Mouse (Mus musculus) hindbrain, embryonic 12.5 days (tissue): ENCODE results near the gene Btbd9. TPM values are rescaled to one million over a fixed set of nuclear protein-coding genes. Genes with fewer than 3 reads are reported as not detected.
"Not testable (repeated sequence)": the region's sequence is repeated elsewhere in the genome, so short reads cannot be mapped to it uniquely, and the experiment has no call there.

Source experiments
- ATAC-seq: fragments of 200-750 bp; cut with Nextera tagmentation; 2 replicates; pipeline ENCODE4 v1.8.0; 2017; ENCODE audit warnings: moderate TSS enrichment; ENCODE audit not compliant: low FRiP score
- H3K27ac ChIP-seq: fragments of 300-500 bp; sonication (generic); 2 replicates; pipeline ENCODE4 v1.5.1; 2016; ENCODE audit warnings: mild to moderate bottlenecking
- H3K27me3 ChIP-seq: fragments of 300-500 bp; sonication (generic); 2 replicates; pipeline ENCODE4 v1.6.1; 2016; ENCODE audit warnings: mild to moderate bottlenecking
- H3K36me3 ChIP-seq: fragments of 300-500 bp; sonication (generic); 2 replicates; pipeline ENCODE4 v1.6.1; 2016; ENCODE audit warnings: mild to moderate bottlenecking
- H3K4me1 ChIP-seq: fragments of 300-500 bp; sonication (generic); 2 replicates; pipeline ENCODE4 v1.6.1; 2016
- H3K4me2 ChIP-seq: fragments of 300-500 bp; sonication (generic); replicated peaks from 2 replicates; pipeline ENCODE4 v1.6.1; 2016; ENCODE audit warnings: mild to moderate bottlenecking
- H3K4me3 ChIP-seq: fragments of 300-500 bp; sonication (generic); 2 replicates; pipeline ENCODE4 v1.5.1; 2016; ENCODE audit warnings: mild to moderate bottlenecking
- H3K9ac ChIP-seq: fragments of 300-500 bp; sonication (generic); 2 replicates; pipeline ENCODE4 v1.6.1; 2016; ENCODE audit warnings: mild to moderate bottlenecking, moderate library complexity
- H3K9me3 ChIP-seq: fragments of 300-500 bp; sonication (generic); replicated peaks from 2 replicates; pipeline ENCODE4 v1.6.1; 2016; ENCODE audit warnings: mild to moderate bottlenecking
- WGBS: fragments of 180-500 bp; shearing (Covaris S2); methylation state at CpG from one replicate; pipeline ENCODE4 v1.1.7; 2016; 5-methylcytosine and 5-hydroxymethylcytosine counted together
- polyA plus RNA-seq: library from polyadenylated mRNA; unstranded; fragments of >200 nt; fragmentation: Nextera tagmentation; extraction: Ambion mirVana; gene quantifications from 2 replicates; pipeline ENCODE4 v1.2.1, GENCODE M21; 2016

Gene Btbd9
- polyA plus RNA-seq, 1 experiment from 2014 or later = 106 TPM

DNA sequence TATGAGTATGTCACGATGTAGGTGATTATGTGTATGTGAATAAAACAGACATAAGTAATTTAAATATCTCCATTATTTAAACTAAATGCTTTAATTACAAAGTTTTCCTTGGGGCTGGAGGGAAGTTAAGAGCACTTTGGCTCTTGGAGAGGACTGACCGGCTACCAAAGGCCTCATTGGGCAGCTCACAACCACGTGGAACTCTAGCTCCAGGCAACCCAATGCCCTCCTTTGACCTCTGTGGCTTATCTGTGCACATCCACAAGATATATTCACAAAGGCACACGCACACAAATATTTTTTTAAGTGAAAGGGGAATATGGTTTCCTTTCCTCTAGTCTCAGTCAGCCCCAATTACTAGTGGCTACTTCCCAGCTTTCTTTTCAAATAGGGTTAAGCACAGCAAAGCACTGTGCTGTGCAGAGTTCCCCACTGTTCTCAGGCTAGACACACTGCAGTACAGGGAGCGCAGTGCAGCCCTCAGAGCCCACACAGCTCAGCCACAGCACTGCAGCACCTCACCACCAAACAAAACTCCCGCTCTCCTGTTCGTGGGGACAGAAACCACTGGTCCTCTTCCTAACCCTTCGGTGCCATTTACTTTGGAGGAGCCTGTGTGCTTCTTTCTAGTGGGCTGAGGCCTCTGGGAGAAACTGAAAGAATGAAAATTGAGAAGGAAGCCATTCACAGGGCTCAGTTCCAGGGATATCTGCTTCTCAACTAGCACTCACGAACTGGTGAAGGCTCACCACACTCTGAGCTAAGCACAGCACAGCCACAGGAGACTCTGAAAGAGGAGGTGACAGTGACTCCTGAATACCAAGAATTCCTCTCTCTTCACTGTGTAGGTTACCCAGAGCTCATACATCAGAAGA, 26.2 kb downstream of the Btbd9 start:
- whole genome bisulfite sequencing = 46% methylated on average over 9 of the region's 9 CpGs

DNA sequence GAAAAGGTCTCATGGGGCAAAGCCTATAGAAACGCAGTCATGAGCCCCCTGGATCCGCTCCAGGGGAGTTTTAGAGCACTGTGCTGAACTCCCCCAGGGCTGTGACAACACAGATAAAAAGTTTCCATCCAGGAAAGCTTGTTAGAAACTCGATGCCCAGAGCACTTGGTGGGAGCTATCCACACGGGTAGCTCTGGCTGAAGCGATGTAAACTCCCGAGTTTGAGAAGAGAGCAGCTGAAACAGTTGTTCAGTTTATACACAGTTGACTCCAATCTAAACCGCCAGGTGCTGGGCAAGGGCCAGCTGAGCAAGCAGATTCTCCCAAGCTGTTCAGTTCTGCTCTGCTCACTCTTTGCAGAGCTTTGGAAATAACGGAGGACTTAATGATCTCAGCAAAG, 37.2 kb downstream of the Btbd9 start:
- Histone ChIP-seq H3K4me3 (no peak overlapping the region), H3K4me1 (peaks cover 22% of the 10 kb centered on the region), H3K36me3 (no peaks in the 10 kb centered on the region), H3K27ac (no peak overlapping the region), H3K4me2 (no peak overlapping the region), H3K9ac (no peak overlapping the region), H3K27me3 (no peaks in the 10 kb centered on the region), H3K9me3 (no peaks in the 10 kb centered on the region)
- ATAC-seq = no peak
- WGBS = 63% methylated on average over 8 of the region's 8 CpGs

More for the DNA sequence above, 26.2 kb downstream of the Btbd9 start:
- no peak for ATAC-seq
- Histone ChIP-seq H3K9ac (no peak overlapping the region), H3K4me3 (no peak overlapping the region), H3K4me1 (peaks cover 13% of the 10 kb centered on the region; the same call in 1 of the 2 replicates), H3K9me3 (no peaks in the 10 kb centered on the region), H3K36me3 (no peaks in the 10 kb centered on the region), H3K27me3 (no peaks in the 10 kb centered on the region), H3K4me2 (no peak overlapping the region), H3K27ac (no peak overlapping the region)

DNA sequence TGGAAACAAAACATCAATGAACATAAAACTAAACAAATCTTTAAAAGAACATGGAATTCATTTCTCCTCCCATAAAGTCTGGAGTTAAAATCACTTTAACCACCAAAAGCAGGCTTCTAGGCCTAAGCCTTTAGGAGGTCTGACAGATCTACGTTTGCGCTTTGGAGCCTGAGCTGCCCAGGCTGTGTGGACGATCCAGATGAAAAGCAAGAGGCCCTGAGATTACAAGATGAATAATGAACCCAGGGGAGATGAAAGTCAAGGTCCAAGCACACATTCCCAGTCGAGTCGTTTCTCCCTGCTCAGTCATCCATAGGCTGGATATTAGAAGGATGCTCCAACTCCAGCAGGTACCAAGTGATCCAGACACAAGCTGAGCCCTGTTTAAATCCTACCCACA, 39.6 kb downstream of the Btbd9 start:
- H3K27me3 ChIP-seq = no peaks in the 10 kb centered on the region
- WGBS = 53% methylated on average over 5 of the region's 5 CpGs
- no peaks in the 10 kb centered on the region for H3K36me3 ChIP-seq
- H3K4me1 ChIP-seq = peaks cover 21% of the 10 kb centered on the region
- H3K9ac ChIP-seq = no peak overlapping the region
- H3K4me3 ChIP-seq = no peak overlapping the region
- no peaks in the 10 kb centered on the region for H3K9me3 ChIP-seq
- ATAC-seq = no peak
- peak overlapping the region; percentile 23; the same call in 1 of the 2 replicates for H3K27ac ChIP-seq
- H3K4me2 ChIP-seq = no peak overlapping the region

DNA sequence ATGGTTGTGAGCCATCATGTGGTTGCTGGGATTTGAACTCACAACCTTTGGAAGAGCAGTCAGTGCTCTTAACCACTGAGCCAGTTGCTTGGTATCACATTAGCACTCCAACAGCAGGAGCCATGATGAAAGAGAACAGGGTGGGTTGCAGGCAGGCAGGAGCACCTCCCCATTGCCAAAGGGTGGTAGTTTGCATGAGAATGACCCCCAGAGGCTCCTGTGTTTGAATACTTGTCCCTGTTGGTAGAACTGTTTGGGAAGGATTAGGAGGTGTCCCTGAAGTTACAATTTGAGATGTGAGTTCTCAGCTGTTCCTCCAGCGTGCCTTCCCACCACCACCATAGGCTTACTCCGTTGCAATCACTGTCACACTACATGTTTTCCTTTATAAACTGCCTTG, 43.2 kb downstream of the Btbd9 start:
- ATAC-seq = no peak
- 84% methylated on average over 2 of the region's 2 CpGs for WGBS

DNA sequence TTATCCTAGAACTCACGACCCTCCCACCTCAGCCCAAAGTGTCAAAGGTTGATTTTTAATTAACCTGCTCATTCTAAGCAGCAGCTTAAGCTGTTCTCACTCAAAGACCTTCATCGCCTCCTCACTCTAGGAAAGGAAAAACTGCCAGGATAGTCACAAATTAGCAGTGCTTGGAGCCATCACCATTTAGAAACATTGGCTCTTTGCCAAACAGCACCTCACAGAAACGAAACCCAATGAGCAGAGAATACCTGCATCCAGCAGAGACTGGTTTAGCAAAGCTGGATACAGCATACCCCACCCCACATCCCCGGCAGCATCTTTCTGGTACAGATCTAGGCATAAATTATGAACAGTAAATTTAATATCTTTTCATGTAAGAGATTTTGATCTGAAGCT, 45.7 kb downstream of the Btbd9 start:
- no peak overlapping the region for H3K27ac ChIP-seq
- no peak overlapping the region for H3K9ac ChIP-seq
- 67% methylated on average over 4 of the region's 4 CpGs for whole genome bisulfite sequencing
- no peaks in the 10 kb centered on the region for H3K9me3 ChIP-seq
- H3K4me1 ChIP-seq = no peaks in the 10 kb centered on the region; the same call in 1 of the 2 replicates
- no peak for ATAC-seq
- no peak overlapping the region for H3K4me2 ChIP-seq
- H3K27me3 ChIP-seq = no peaks in the 10 kb centered on the region
- peaks cover 7% of the 10 kb centered on the region for H3K36me3 ChIP-seq
- no peak overlapping the region for H3K4me3 ChIP-seq

More for the DNA sequence above, 43.2 kb downstream of the Btbd9 start:
- H3K27me3 ChIP-seq = no peaks in the 10 kb centered on the region
- H3K36me3 ChIP-seq = no peaks in the 10 kb centered on the region
- no peaks in the 10 kb centered on the region for H3K9me3 ChIP-seq
- H3K4me2 ChIP-seq = no peak overlapping the region
- H3K27ac ChIP-seq = no peak overlapping the region
- no peak overlapping the region for H3K4me3 ChIP-seq
- H3K4me1 ChIP-seq = peaks cover 11% of the 10 kb centered on the region
- H3K9ac ChIP-seq = no peak overlapping the region

- H3K36me3 ChIP-seq = peaks cover 7% of the 10 kb centered on the region
- ATAC-seq = no peak
- H3K27ac ChIP-seq = no peak overlapping the region
- no peak overlapping the region for H3K4me2 ChIP-seq
- WGBS = 81% methylated on average over 12 of the region's 12 CpGs
- no peaks in the 10 kb centered on the region; the same call in 1 of the 2 replicates for H3K4me1 ChIP-seq
- no peak overlapping the region for H3K4me3 ChIP-seq
- no peaks in the 10 kb centered on the region for H3K27me3 ChIP-seq
- no peaks in the 10 kb centered on the region for H3K9me3 ChIP-seq
- H3K9ac ChIP-seq = no peak overlapping the region
Measured at GRCm38 (mm10) chr17:30529632-30530541, 46.4 kb downstream of the Btbd9 start.

DNA sequence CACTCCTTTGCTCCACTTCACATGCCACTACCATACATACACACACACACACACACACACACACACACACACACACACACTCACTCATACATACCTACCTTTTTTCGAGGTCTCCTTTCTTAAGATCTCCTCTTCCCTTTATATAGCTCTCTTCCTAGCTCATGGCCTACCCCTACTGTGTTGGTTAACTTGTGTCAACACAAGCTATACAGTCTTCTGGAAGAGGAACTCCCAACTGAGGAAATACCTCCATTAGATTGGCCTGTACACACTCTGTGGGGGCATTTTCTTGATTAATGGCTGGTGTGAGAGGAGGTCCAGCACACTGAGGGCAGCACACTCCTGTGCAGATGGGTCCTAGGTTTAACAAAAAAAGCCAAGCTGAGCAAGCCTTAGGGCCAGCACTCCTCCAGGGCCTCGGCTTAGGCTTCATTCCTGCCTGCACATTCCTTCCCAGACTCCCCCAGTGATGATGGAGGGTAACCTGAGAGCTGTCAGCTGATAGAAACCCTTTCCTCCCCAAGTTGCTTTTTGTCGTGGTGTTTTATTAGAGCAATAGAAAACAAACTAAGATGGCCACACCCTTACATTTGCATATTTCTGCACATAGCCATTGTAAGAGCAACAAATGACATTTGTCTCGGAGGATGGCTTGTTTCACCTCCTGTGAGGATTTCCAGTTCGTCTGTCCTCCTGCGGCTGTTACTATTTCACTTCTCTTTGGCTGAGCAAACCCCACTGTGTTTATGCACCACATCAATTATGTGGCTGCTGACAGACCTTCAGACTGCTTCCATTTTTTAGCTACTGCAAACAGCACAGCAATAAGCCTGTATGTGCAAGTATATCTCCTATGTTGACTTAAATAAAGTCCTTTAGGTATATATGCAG, 50.6 kb downstream of the Btbd9 start:
- Histone ChIP-seq H3K4me2 (no peak overlapping the region), H3K4me1 (no peaks in the 10 kb centered on the region; the same call in 1 of the 2 replicates), H3K27me3 (no peaks in the 10 kb centered on the region), H3K4me3 (no peak overlapping the region), H3K9me3 (no peaks in the 10 kb centered on the region), H3K9ac (no peak overlapping the region), H3K36me3 (peaks cover 7% of the 10 kb centered on the region), H3K27ac (no peak overlapping the region)
- ATAC-seq = no peak
- 47% methylated on average over 6 of the region's 6 CpGs for WGBS

GRCm38 (mm10) chr17:30524451-30524850, 51.8 kb downstream of the Btbd9 start:
- H3K9ac ChIP-seq = no peak overlapping the region

GRCm38 (mm10) chr17:30523783-30524182, 52.5 kb downstream of the Btbd9 start:
- Histone ChIP-seq H3K4me3 (no peak overlapping the region), H3K4me1 (no peaks in the 10 kb centered on the region), H3K9ac (no peak overlapping the region), H3K36me3 (peaks cover 7% of the 10 kb centered on the region), H3K4me2 (no peak overlapping the region), H3K27me3 (no peaks in the 10 kb centered on the region), H3K9me3 (no peaks in the 10 kb centered on the region), H3K27ac (no peak overlapping the region)
- ATAC-seq = no peak
- 73% methylated on average over 2 of the region's 2 CpGs for WGBS

More at GRCm38 (mm10) chr17:30524451-30524850, 51.8 kb downstream of the Btbd9 start:
- Histone ChIP-seq H3K36me3 (peaks cover 7% of the 10 kb centered on the region), H3K4me3 (no peak overlapping the region), H3K27ac (no peak overlapping the region), H3K27me3 (no peaks in the 10 kb centered on the region), H3K4me1 (no peaks in the 10 kb centered on the region; the same call in 1 of the 2 replicates), H3K9me3 (no peaks in the 10 kb centered on the region), H3K4me2 (no peak overlapping the region)
- 90% methylated on average over 7 of the region's 7 CpGs for WGBS
- no peak for ATAC-seq

DNA sequence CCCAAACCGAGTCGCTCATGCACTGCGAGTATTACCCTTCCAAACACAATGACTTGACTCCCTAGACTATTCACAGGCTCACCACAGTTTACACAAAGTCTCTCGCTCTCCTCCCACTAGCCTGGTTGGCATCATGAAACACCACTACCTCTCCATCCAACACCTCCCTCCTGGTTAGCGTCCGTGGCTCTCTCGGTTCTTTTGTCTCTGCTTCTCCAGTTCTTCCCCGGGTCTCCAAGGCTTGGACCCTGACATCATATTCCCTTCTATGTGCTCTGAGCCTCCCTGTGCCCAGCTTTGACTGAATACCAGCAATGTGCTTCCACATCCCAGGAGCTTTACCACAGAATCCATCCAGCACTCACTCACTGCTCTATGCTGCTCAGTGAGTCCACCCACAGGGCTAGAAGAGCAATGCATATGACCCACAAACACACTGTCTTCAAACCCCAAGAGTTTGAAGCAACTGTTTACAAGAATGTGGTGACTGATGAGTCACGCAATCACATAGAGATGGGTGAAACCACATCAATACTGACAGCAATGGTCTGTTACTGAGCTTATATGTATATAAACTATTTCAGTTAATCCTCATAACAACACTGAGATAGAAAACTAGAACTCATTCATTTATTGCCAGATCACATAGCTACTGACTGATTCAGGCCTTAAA, 53.7 kb downstream of the Btbd9 start:
- 94% methylated on average over 9 of the region's 9 CpGs for WGBS
- Histone ChIP-seq H3K4me2 (no peak overlapping the region), H3K9ac (no peak overlapping the region), H3K4me3 (no peak overlapping the region), H3K27ac (no peak overlapping the region), H3K4me1 (no peaks in the 10 kb centered on the region), H3K27me3 (no peaks in the 10 kb centered on the region), H3K36me3 (peaks cover 7% of the 10 kb centered on the region), H3K9me3 (no peaks in the 10 kb centered on the region)
- no peak for ATAC-seq

GRCm38 (mm10) chr17:30519172-30519512, 57.1 kb downstream of the Btbd9 start:
- H3K9me3 ChIP-seq, H3K4me1 ChIP-seq, H3K4me3 ChIP-seq, H3K9ac ChIP-seq, H3K27ac ChIP-seq, H3K27me3 ChIP-seq, H3K4me2 ChIP-seq, ATAC-seq: not testable (repeated sequence)
- H3K36me3 ChIP-seq = peaks cover 14% of the 10 kb centered on the region
- 77% methylated on average over 2 of the region's 2 CpGs for WGBS
